Mouse (Mus musculus) heart, embryonic 14.5 days (tissue): Measurements from ENCODE around the gene Mthfr. TPM values are rescaled to one million over a fixed set of nuclear protein-coding genes. Genes with fewer than 3 reads are reported as not detected.
A peak's percentile ranks its signal among the peaks of the same experiment; 100 is the strongest.

Experiments used
- ATAC-seq: fragments of 200-750 bp; cut with Nextera tagmentation; 2 replicates; pipeline ENCODE4 v1.8.0; 2017; ENCODE audit warnings: low read depth, moderate TSS enrichment; ENCODE audit not compliant: insufficient number of reproducible peaks, insufficient read depth, low FRiP score
- H3K27ac ChIP-seq, 2 experiments: fragments of 200-500 bp in 1 of 2; fragments of 300-500 bp in 1 of 2; sonication (generic) in 1 of 2; replicated peaks in 1 of 2; 2 replicates each; pipeline ENCODE4 v1.5.1; 2012 to 2014; ENCODE audit warnings: low read depth in 2 of 2, low read length in 2 of 2, control low read depth in 1 of 2, mild to moderate bottlenecking in 1 of 2, mixed read lengths in 1 of 2; ENCODE audit not compliant: control insufficient read depth in 1 of 2, insufficient read depth in 1 of 2
- H3K27me3 ChIP-seq: fragments of 300-500 bp; sonication (generic); 2 replicates; pipeline ENCODE4 v1.6.1; 2014; ENCODE audit warnings: mild to moderate bottlenecking, low read length, control low read depth; ENCODE audit not compliant: control insufficient read depth, insufficient read depth
- H3K36me3 ChIP-seq: fragments of 300-500 bp; sonication (generic); 2 replicates; pipeline ENCODE4 v1.6.1; 2014; ENCODE audit warnings: mild to moderate bottlenecking, control low read depth, low read length, mixed read lengths; ENCODE audit not compliant: control insufficient read depth, insufficient read depth
- H3K4me1 ChIP-seq, 2 experiments: fragments of 200-500 bp in 1 of 2; fragments of 300-500 bp in 1 of 2; sonication (generic) in 1 of 2; 2 replicates each; pipeline ENCODE4 v1.6.1; 2012 to 2014; ENCODE audit warnings: low read length in 2 of 2, control low read depth in 1 of 2, mixed read lengths in 1 of 2; ENCODE audit not compliant: control insufficient read depth in 2 of 2, insufficient read depth in 2 of 2
- H3K4me2 ChIP-seq: fragments of 300-500 bp; sonication (generic); 2 replicates; pipeline ENCODE4 v1.6.1; 2014; ENCODE audit warnings: mild to moderate bottlenecking, low read length
- H3K4me3 ChIP-seq, 2 experiments: fragments of 200-500 bp in 1 of 2; fragments of 300-500 bp in 1 of 2; sonication (generic) in 1 of 2; 2 replicates each; pipeline ENCODE4 v1.5.1; 2012 to 2014; ENCODE audit warnings: low read length in 2 of 2, mild to moderate bottlenecking in 2 of 2, control low read depth in 1 of 2, low read depth in 1 of 2, moderate library complexity in 1 of 2; ENCODE audit not compliant: control insufficient read depth in 1 of 2, insufficient read depth in 1 of 2
- H3K9ac ChIP-seq: fragments of 300-500 bp; sonication (generic); 2 replicates; pipeline ENCODE4 v1.6.1; 2014; ENCODE audit warnings: mild to moderate bottlenecking, low read length
- H3K9me3 ChIP-seq: fragments of 300-500 bp; sonication (generic); 2 replicates; pipeline ENCODE4 v1.6.1; 2016; ENCODE audit warnings: low read length, control low read depth; ENCODE audit not compliant: control insufficient read depth
- WGBS: fragments of 180-500 bp; shearing (Covaris S2); extraction: QIAGEN DNeasy Blood & Tissue Kit; methylation state at CpG from one replicate; pipeline ENCODE4 v1.1.7; 2014; 5-methylcytosine and 5-hydroxymethylcytosine counted together
- polyA plus RNA-seq: library from polyadenylated mRNA; unstranded; fragments of >200 nt; fragmentation: Nextera tagmentation; extraction: Ambion mirVana; gene quantifications from 2 replicates; pipeline ENCODE4 v1.2.1, GENCODE M21; 2014

Gene Mthfr
- polyA plus RNA-seq, 1 experiment from 2014 or later: 9.7 TPM

DNA sequence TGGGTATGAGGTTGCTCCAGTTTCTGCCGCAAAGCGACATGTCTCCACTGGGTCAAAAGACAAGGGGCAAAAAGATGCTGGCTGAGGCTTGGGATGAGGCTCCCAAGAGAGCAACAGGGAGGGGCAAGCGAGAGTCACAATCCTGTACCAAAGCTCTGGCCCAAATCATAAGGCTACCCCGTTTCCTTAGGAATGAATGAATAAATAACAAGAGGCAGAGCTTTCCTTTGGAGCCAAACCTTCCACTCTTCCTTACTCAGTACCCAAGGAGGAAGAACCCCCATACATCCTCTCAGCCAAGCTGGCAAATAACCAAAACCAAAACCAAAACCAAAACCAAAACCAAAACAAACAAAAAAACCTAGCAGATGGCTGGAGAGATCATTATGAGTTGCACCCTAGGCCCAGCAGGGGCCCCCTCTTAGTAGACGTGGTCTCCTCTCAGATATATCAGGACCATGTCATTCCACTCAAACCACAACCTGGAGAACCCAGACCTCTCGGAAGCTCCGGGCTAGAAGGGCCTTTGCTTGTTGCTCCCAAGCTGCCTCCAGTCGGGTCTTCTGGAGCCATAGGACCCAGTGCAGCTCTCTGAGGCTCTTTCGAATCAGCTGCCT is 30.8 kb downstream of the Mthfr start:
- 74% methylated on average over 9 of the region's 9 CpGs for WGBS
- Histone ChIP-seq H3K36me3 (no peaks in the 10 kb centered on the region), H3K9me3 (no peaks in the 10 kb centered on the region), H3K4me1 (peaks cover 9 to 15% of the 10 kb centered on the region in 2 experiments; a peak in 3 of 4 replicates), H3K27ac (no peak overlapping the region), H3K4me2 (no peak overlapping the region), H3K9ac (no peak overlapping the region), H3K27me3 (no peaks in the 10 kb centered on the region), H3K4me3 (no peak overlapping the region)
- no peak for ATAC-seq

GRCm38 (mm10) chr4:148071508-148071907 is 32.6 kb downstream of the Mthfr start:
- H3K9me3 ChIP-seq: no peaks in the 10 kb centered on the region
- H3K4me3 ChIP-seq: no peak overlapping the region
- no peak overlapping the region for H3K9ac ChIP-seq
- no peak overlapping the region for H3K27ac ChIP-seq
- peaks cover 6 to 13% of the 10 kb centered on the region in 2 experiments; a peak in 2 of 4 replicates for H3K4me1 ChIP-seq
- no peak for ATAC-seq
- WGBS: 64% methylated on average over 5 of the region's 5 CpGs
- H3K4me2 ChIP-seq: no peak overlapping the region
- H3K36me3 ChIP-seq: no peaks in the 10 kb centered on the region
- no peaks in the 10 kb centered on the region for H3K27me3 ChIP-seq

GRCm38 (mm10) chr4:148074521-148075189 is 35.8 kb downstream of the Mthfr start:
- Histone ChIP-seq H3K9ac (peak overlapping the region; percentile 64), H3K4me1 (peaks cover 4 to 8% of the 10 kb centered on the region in 2 experiments; a peak in 2 of 4 replicates), H3K4me2 (peak overlapping the region; percentile 71), H3K27me3 (no peaks in the 10 kb centered on the region), H3K27ac (0 out of 4 replicates have a peak overlapping the region, but pooled peaks of 1 of the 2 experiments have one; percentile 24), H3K36me3 (peaks cover 4% of the 10 kb centered on the region), H3K4me3 (peak overlapping the region; percentile 34 to 41), H3K9me3 (no peaks in the 10 kb centered on the region)
- no peak for ATAC-seq
- WGBS: 42% methylated on average over 17 of the region's 17 CpGs

DNA sequence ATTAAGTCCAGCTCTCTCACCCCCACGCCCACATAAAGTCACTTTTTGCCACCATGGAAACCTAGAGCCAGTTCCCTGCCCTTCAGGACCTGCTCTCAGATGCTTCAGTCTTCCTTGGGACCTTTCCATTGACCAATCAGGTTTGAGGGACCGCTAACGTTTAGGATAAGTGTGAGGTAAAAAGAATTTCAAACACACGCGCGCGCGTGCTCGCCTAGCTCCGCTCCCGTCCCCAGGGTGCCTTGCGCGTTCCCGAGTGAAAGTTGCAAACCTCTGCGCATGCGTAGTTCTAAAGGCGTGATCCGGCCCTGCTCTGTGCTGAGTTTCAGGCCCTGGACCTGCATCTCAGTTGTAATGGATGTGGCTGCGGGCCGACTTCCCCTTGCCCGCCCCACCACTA is 36.4 kb downstream of the Mthfr start:
- H3K4me2 ChIP-seq: peak overlapping the region; percentile 71
- H3K36me3 ChIP-seq: peaks cover 10% of the 10 kb centered on the region
- WGBS: 43% methylated on average over 21 of the region's 21 CpGs
- 0 out of 4 replicates have a peak overlapping the region, but pooled peaks of 1 of the 2 experiments have one; percentile 24 for H3K27ac ChIP-seq
- H3K9me3 ChIP-seq: no peaks in the 10 kb centered on the region
- peak overlapping the region; percentile 64 for H3K9ac ChIP-seq
- peak overlapping the region; percentile 34 to 41 for H3K4me3 ChIP-seq
- H3K4me1 ChIP-seq: peaks cover 4 to 8% of the 10 kb centered on the region in 2 experiments; a peak in 2 of 4 replicates
- peak; percentile 40; the same call in 1 of the 2 replicates for ATAC-seq
- H3K27me3 ChIP-seq: no peaks in the 10 kb centered on the region

DNA sequence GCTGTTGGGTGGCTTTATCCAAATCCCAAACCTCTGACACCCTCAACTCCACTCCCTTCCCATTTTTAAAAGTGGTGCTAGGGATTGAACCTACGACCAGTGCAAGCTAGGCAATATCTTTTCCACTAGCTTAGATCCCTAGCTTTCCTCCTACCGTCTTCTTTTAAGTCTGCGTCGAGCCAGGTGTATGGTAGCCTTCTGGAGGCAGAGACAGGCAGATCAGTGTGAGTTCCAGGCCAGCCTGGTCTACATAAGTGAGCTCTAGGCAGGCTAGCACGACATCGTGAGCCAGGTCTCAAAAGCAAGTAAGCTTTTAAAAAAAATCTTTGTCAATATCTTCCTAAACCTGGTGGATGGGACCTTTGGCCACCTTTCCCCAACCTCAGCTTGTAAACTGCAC is 37.0 kb downstream of the Mthfr start:
- WGBS: 87% methylated on average over 6 of the region's 6 CpGs
- Histone ChIP-seq H3K9me3 (no peaks in the 10 kb centered on the region), H3K4me2 (no peak overlapping the region), H3K27me3 (no peaks in the 10 kb centered on the region), H3K4me3 (no peak overlapping the region), H3K9ac (no peak overlapping the region; the same call in 1 of the 2 replicates), H3K4me1 (peaks cover 2 to 4% of the 10 kb centered on the region in 2 experiments; a peak in 2 of 4 replicates), H3K27ac (no peak overlapping the region), H3K36me3 (peaks cover 14% of the 10 kb centered on the region)
- no peak for ATAC-seq

DNA sequence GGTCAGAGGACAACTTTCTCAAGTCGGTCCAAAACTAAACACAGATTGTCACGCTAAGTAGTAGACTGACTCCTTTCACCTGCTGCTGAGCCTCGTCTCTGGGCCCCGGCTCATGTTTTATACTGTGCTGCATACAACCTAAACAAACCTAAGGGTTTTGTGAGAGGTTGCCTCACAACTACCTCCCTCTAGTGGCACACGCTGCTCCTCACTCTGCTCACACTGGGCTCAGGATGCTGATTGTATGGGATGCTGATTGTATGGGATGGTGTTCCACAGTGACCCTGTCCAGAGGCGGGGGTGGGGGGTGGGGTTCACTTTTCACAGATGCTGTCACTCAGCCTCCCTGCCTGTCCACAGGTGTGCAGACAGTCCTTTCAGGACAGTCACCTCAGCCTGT is 40.3 kb downstream of the Mthfr start:
- 64% methylated on average over 6 of the region's 6 CpGs for WGBS
- H3K27ac ChIP-seq: no peak overlapping the region
- ATAC-seq: no peak
- H3K9me3 ChIP-seq: no peaks in the 10 kb centered on the region
- H3K4me1 ChIP-seq: peaks cover 13 to 22% of the 10 kb centered on the region in 2 experiments
- no peak overlapping the region for H3K4me2 ChIP-seq
- H3K27me3 ChIP-seq: no peaks in the 10 kb centered on the region
- no peak overlapping the region for H3K4me3 ChIP-seq
- no peak overlapping the region for H3K9ac ChIP-seq
- H3K36me3 ChIP-seq: peaks cover 27% of the 10 kb centered on the region

DNA sequence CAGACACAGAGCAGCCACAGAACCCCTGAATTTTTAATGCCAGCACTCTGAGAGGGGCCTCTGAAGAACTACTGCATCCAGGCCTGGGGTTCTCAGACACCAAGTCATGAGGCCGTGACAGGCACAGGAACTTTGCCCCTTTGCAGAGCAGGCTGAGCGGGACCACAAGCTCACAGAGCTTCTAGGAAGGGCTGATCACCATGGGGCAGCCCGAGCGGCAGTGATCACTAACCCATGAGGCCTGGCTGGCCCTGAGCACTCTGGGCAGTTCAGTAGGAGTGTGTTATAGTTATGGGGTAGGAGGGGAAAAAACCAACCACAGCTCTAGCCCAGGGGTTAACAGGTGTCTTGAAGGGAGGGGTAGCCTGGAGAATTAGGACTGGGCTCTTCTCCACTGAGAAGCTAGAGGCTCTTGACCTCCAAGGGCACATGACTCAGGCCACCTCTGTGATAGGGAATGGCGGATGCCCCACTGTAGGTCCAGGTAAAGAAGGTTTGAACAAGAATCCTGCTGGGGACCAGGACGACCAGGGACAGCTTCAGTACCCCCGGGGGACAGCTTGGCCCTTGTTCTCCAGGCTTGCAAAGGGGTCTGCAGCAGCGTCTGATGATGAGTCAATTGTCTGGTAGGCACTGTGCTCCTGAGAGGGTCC is 41.2 kb downstream of the Mthfr start:
- H3K9me3 ChIP-seq: no peaks in the 10 kb centered on the region
- no peak overlapping the region for H3K27ac ChIP-seq
- no peak overlapping the region for H3K4me3 ChIP-seq
- ATAC-seq: no peak
- H3K36me3 ChIP-seq: peaks cover 27% of the 10 kb centered on the region
- H3K27me3 ChIP-seq: no peaks in the 10 kb centered on the region
- peaks cover 14 to 23% of the 10 kb centered on the region in 2 experiments for H3K4me1 ChIP-seq
- H3K4me2 ChIP-seq: no peak overlapping the region
- 87% methylated on average over 8 of the region's 8 CpGs for WGBS
- H3K9ac ChIP-seq: no peak overlapping the region
